Mouse (Mus musculus) small intestine, adult 2 months (tissue): ENCODE measurements around the gene Dcst1.

Experiments
- CTCF ChIP-seq: fragments of 200-500 bp; IDR thresholded peaks from 2 replicates; pipeline ENCODE4 v1.5.1; 2012; ENCODE audit warnings: low read depth, mild to moderate bottlenecking, control low read depth, inconsistent platforms, low read length, moderate library complexity, mixed read lengths; ENCODE audit not compliant: insufficient replicate concordance, insufficient read length; ENCODE audit errors: extremely low read depth
- POLR2A ChIP-seq: fragments of 200-500 bp; IDR thresholded peaks from 2 replicates; pipeline ENCODE4 v1.6.1; 2012; ENCODE audit warnings: low read depth, mild to moderate bottlenecking, control low read depth, inconsistent platforms, low read length, moderate library complexity

GRCm38 (mm10) chr3:89395419-89395805, 30.4 kb upstream of the Dcst1 start:
- TF ChIP-seq POLR2A (no peak), CTCF (no peak)
